Mouse (Mus musculus) forebrain, embryonic 14.5 days (tissue): ENCODE results near the gene P4hb. TPM values are rescaled to one million over a fixed set of nuclear protein-coding genes. Genes with fewer than 3 reads are reported as not detected.
"Not testable (repeated sequence)": the region's sequence is repeated elsewhere in the genome, so short reads cannot be mapped to it uniquely, and the experiment has no call there.

Experiments used
- ATAC-seq: fragments of 200-750 bp; cut with Nextera tagmentation; 2 replicates; pipeline ENCODE4 v1.8.0; 2017; ENCODE audit warnings: mild to moderate bottlenecking, moderate library complexity
- DNase-seq: peaks from one replicate; pipeline ENCODE4 v3.0.0-alpha.2; 2015; ENCODE audit warnings: low spot score
- H3K27ac ChIP-seq: fragments of 300-500 bp; sonication (generic); 2 replicates; pipeline ENCODE4 v1.5.1; 2014; ENCODE audit warnings: low read depth, mild to moderate bottlenecking, control low read depth, low read length, moderate library complexity
- H3K27me3 ChIP-seq: fragments of 300-500 bp; sonication (generic); replicated peaks from 2 replicates; pipeline ENCODE4 v1.6.1; 2014; ENCODE audit warnings: low read length, control low read depth, mixed read lengths; ENCODE audit not compliant: control insufficient read depth, insufficient read depth
- H3K36me3 ChIP-seq: fragments of 300-500 bp; sonication (generic); 2 replicates; pipeline ENCODE4 v1.6.1; 2014; ENCODE audit warnings: low read length, control low read depth; ENCODE audit not compliant: control insufficient read depth, insufficient read depth
- H3K4me1 ChIP-seq: fragments of 300-500 bp; sonication (generic); 2 replicates; pipeline ENCODE4 v1.6.1; 2014; ENCODE audit warnings: antibody characterized with exemption, low read length, control low read depth; ENCODE audit not compliant: control insufficient read depth, insufficient read depth
- H3K4me2 ChIP-seq: fragments of 300-500 bp; sonication (generic); 2 replicates; pipeline ENCODE4 v1.6.1; 2014; ENCODE audit warnings: mild to moderate bottlenecking, control low read depth, low read length
- H3K4me3 ChIP-seq: fragments of 300-500 bp; sonication (generic); 2 replicates; pipeline ENCODE4 v1.5.1; 2014; ENCODE audit warnings: low read depth, low read length, control low read depth
- H3K9ac ChIP-seq: fragments of 300-500 bp; sonication (generic); 2 replicates; pipeline ENCODE4 v1.6.1; 2014; ENCODE audit warnings: mild to moderate bottlenecking, low read length, control low read depth, moderate library complexity
- H3K9me3 ChIP-seq: fragments of 300-500 bp; sonication (generic); replicated peaks from 2 replicates; pipeline ENCODE4 v1.6.1; 2016; ENCODE audit warnings: low read length, control low read depth, mixed read lengths; ENCODE audit not compliant: control insufficient read depth
- WGBS: fragments of 180-500 bp; shearing (Covaris S2); extraction: QIAGEN DNeasy Blood & Tissue Kit; methylation state at CpG from one replicate; pipeline ENCODE4 v1.1.7; 2014; 5-methylcytosine and 5-hydroxymethylcytosine counted together
- polyA plus RNA-seq: library from polyadenylated mRNA; unstranded; fragments of >200 nt; fragmentation: Nextera tagmentation; extraction: Ambion mirVana; gene quantifications from 2 replicates; pipeline ENCODE4 v1.2.1, GENCODE M21; 2014

The P4hb gene
- polyA plus RNA-seq, 1 experiment from 2014 or later = 332 TPM

- Histone ChIP-seq H3K9ac (peak overlapping the region; percentile 91; the same call in 1 of the 2 replicates), H3K36me3 (peaks cover 49% of the 10 kb centered on the region), H3K27ac (no peak overlapping the region), H3K9me3 (no peaks in the 10 kb centered on the region), H3K4me2 (peak overlapping the region; percentile 84), H3K27me3 (no peaks in the 10 kb centered on the region), H3K4me1 (peaks cover 7% of the 10 kb centered on the region), H3K4me3 (peak overlapping the region; percentile 93)
- no peak for ATAC-seq
- no peak for DNase-seq
- 85% methylated on average over 3 of the region's 3 CpGs for WGBS
These were observed 1.9 kb downstream of the P4hb start for GRCm38 (mm10) chr11:120571122-120571521.

DNA sequence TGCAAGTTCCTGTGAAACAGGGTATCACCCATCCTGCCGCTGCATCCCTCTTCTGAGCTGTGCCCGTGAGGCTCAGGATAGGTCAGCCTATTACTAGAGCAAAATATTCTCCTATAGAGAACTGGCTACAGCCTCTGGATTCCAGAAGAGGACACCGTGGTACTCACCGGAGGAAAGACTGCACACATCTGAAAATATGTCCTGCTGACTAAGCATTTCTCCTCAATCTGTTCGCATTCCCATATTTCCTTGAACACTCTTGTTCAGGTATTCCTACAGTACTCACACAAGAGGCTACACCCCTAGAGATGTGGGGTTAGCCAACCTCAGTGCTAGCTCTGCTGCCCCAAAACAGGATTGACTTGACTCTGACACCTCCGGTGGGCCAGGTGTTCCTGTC, 4.7 kb downstream of the P4hb start:
- no peaks in the 10 kb centered on the region for H3K27me3 ChIP-seq
- no peak overlapping the region for H3K9ac ChIP-seq
- DNase-seq (no peak), ATAC-seq (no peak)
- no peak overlapping the region for H3K4me3 ChIP-seq
- no peaks in the 10 kb centered on the region for H3K9me3 ChIP-seq
- H3K4me2 ChIP-seq = no peak overlapping the region
- no peak overlapping the region for H3K27ac ChIP-seq
- peaks cover 77% of the 10 kb centered on the region for H3K36me3 ChIP-seq
- H3K4me1 ChIP-seq = peaks cover 7% of the 10 kb centered on the region
- 98% methylated on average over 6 of the region's 6 CpGs for WGBS

DNA sequence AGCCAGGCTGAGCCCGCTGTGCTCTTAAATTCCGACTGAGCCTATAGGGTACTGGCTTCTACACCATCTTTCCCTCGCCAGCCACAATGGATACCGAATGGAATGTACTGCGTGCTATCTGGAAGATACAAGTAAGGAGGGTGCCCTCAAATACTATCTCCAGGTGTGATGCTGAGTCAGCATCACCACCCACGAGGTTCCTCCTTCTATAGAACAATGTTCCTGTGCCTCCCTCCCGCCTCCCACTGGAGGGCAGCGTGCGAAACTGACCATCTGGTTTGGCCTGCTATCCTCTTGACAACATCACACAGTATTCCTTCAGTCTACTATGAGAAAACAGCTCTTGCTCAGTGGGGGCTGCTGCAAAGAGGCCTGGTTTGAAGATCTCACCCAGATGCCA, 7.9 kb downstream of the P4hb start:
- Histone ChIP-seq H3K4me3 (no peak overlapping the region), H3K4me1 (no peaks in the 10 kb centered on the region), H3K9me3 (no peaks in the 10 kb centered on the region), H3K27ac (no peak overlapping the region), H3K4me2 (no peak overlapping the region), H3K9ac (no peak overlapping the region), H3K27me3 (no peaks in the 10 kb centered on the region), H3K36me3 (peaks cover 94% of the 10 kb centered on the region)
- ATAC-seq = no peak
- DNase-seq = no peak
- WGBS = 85% methylated on average over 9 of the region's 9 CpGs

- H3K27ac ChIP-seq = no peak overlapping the region
- H3K9me3 ChIP-seq = no peaks in the 10 kb centered on the region
- no peaks in the 10 kb centered on the region for H3K4me1 ChIP-seq
- DNase-seq = no peak
- no peak overlapping the region; the same call in 1 of the 2 replicates for H3K9ac ChIP-seq
- H3K4me3 ChIP-seq = no peak overlapping the region
- no peak for ATAC-seq
- peaks cover 92% of the 10 kb centered on the region for H3K36me3 ChIP-seq
- 94% methylated on average over 13 of the region's 13 CpGs for WGBS
- H3K4me2 ChIP-seq = no peak overlapping the region
- no peaks in the 10 kb centered on the region for H3K27me3 ChIP-seq
These were observed 10.1 kb downstream of the P4hb start for GRCm38 (mm10) chr11:120562949-120563348.

- Histone ChIP-seq H3K4me2 (no peak overlapping the region), H3K27ac (no peak overlapping the region), H3K27me3 (no peaks in the 10 kb centered on the region), H3K4me3 (no peak overlapping the region), H3K9ac (no peak overlapping the region), H3K4me1 (no peaks in the 10 kb centered on the region), H3K36me3 (peaks cover 74% of the 10 kb centered on the region), H3K9me3 (no peaks in the 10 kb centered on the region)
- 95% methylated on average over 13 of the region's 13 CpGs for WGBS
- ATAC-seq (no peak), DNase-seq (no peak)
These were observed 11.9 kb downstream of the P4hb start for GRCm38 (mm10) chr11:120560952-120561728.

DNA sequence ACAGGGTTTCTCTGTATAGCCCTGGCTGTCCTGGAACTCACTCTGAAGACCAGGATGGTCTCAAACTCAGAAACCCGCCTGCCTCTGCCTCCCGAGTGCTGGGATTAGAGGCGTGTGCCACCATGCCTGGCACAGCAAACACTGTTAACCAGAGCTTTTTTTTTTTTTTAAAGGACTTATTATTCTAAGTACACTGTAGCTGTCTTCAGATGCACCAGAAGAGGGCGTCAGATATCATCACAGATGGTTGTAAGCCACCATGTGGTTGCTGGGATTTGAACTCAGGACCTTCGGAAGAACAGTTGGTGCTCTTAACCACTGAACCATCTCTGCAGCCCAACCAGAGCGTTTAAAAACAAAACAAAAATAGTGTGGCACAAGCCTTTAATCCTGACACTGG, 14.2 kb downstream of the P4hb start:
- not testable (repeated sequence) for H3K4me2 ChIP-seq, ATAC-seq, H3K27me3 ChIP-seq, H3K4me1 ChIP-seq, H3K9me3 ChIP-seq, DNase-seq, H3K9ac ChIP-seq, H3K4me3 ChIP-seq, H3K27ac ChIP-seq
- peaks cover 51% of the 10 kb centered on the region for H3K36me3 ChIP-seq
- WGBS = 88% methylated on average over 6 of the region's 6 CpGs

DNA sequence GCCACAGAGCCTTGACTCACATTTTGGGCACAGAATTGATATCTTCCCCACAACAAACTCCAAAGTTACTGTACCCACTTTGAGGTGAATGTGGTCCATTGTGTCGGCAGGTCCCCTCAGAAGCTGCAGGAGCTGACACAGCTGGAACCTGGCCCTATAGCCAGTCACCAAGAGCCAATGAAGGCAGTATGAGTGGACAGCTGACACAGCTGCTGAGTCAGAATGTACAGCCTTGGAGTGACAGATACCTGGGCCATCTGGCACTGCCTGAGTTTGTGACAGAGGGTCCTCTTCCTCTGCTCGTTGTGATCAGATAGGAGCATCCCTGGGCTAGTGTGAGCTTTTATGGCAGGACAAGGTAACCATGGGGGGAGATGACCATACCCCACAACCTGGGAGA, 17.8 kb downstream of the P4hb start:
- peaks cover under 1% of the 10 kb centered on the region for H3K4me1 ChIP-seq
- no peak for ATAC-seq
- no peak overlapping the region for H3K4me2 ChIP-seq
- H3K27me3 ChIP-seq = no peaks in the 10 kb centered on the region
- WGBS = 84% methylated on average over 2 of the region's 2 CpGs
- no peak overlapping the region for H3K9ac ChIP-seq
- no peaks in the 10 kb centered on the region for H3K9me3 ChIP-seq
- no peak overlapping the region for H3K27ac ChIP-seq
- H3K4me3 ChIP-seq = no peak overlapping the region
- H3K36me3 ChIP-seq = peaks cover 16% of the 10 kb centered on the region
- DNase-seq = no peak

DNA sequence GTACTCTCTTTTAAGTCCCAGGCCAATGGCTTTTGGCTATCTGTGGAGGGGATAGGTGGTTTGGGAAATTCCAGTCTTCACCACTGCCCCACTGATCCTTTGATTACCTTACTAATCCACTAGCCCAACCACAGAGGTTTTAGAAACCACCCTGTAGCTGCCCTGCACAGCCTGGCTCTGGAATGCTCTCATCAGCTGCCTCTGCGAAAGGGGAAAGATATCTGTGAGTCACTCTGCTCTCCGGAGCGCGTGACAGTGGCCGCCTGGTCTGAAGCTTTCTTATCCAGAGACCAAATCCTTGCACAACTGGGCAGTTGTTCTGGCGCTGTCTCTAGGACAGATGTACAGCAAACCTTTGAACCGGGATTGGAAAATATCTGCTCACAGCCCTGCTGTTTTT, 18.2 kb downstream of the P4hb start:
- H3K27me3 ChIP-seq = no peaks in the 10 kb centered on the region
- 80% methylated on average over 7 of the region's 7 CpGs for WGBS
- H3K9me3 ChIP-seq = no peaks in the 10 kb centered on the region
- no peak overlapping the region for H3K4me3 ChIP-seq
- H3K4me1 ChIP-seq = peaks cover 5% of the 10 kb centered on the region
- DNase-seq = no peak
- H3K36me3 ChIP-seq = peaks cover 11% of the 10 kb centered on the region
- H3K27ac ChIP-seq = no peak overlapping the region
- H3K4me2 ChIP-seq = no peak overlapping the region
- no peak for ATAC-seq
- no peak overlapping the region; the same call in 1 of the 2 replicates for H3K9ac ChIP-seq

DNA sequence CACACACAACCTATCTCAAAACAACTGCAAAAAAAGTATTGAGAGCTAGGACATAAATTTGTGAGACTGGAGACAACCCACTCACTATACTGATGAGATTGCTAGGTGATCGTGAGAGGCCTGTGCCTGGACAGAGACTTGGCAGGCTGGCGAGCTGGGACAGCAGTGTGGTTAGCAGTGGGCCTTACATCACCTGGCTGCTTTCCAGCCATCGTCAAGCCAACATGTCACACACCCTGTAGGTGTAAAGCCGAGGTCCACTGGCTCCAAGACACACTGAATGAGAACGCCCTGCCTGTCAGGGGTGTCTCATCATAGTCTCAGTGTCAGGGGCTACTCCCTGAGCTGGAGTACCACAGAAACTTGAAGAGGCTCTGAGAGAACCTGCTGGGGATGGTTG, 20.3 kb downstream of the P4hb start:
- Histone ChIP-seq H3K4me1 (peaks cover 13% of the 10 kb centered on the region), H3K27me3 (no peaks in the 10 kb centered on the region), H3K4me3 (no peak overlapping the region), H3K4me2 (no peak overlapping the region), H3K9ac (no peak overlapping the region), H3K9me3 (no peaks in the 10 kb centered on the region), H3K27ac (no peak overlapping the region), H3K36me3 (no peaks in the 10 kb centered on the region)
- WGBS = 68% methylated on average over 5 of the region's 5 CpGs
- DNase-seq (no peak), ATAC-seq (no peak)
